Comparison of ENCODE assay signal across 7 mouse cellular contexts in the genomic region with DNA sequence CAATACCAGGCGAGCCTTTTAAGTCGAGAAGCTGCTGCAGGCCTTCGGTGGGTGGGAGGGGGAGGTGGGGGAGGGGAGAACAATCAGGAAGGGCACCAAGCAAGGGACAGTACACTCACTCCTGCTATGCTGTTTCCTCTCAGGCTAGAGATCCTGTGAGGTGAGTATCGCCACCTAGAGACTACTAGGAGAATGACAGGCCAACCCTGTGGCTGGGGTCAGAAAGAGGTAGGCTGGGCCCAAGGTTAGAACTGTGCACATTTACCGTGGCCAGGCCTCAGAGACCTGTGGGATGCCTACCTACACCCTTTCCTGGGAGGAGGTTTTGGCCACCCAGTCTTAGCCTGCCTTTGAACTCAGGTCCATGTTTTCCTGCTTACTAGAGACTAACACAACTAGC.
DNase-seq lines count a peak whose midpoint lies in the region.

No protein-coding gene starts in this region.

- peak; percentile 42 for DNase-seq in A20 (ENCODE audit: low read depth, low spot score)
- DNase-seq in CD4-positive helper T cell, adult 2 months (ENCODE audit: low read depth, low spot score): peak; percentile 16
- DNase-seq in embryo, embryonic 11 days: peak; percentile 65
- DNase-seq in kidney, adult 11 months: peak; percentile 23
- peak; percentile 39 for DNase-seq in lung, postnatal 25 days (ENCODE audit: low spot score)
- DNase-seq in right cerebral cortex, postnatal 10 days (ENCODE audit: low spot score in 2 of 2): no peak
- no peak for DNase-seq in urinary bladder, postnatal 36 days (ENCODE audit: low spot score in 2 of 2)

Comparison
In these comparisons a context has a peak if more than half of its experiments do, and no peak if none do; other contexts are left out.
1. DNase-seq: peak in A20 (single experiment), CD4-positive helper T cell, adult 2 months (single experiment), embryo, embryonic 11 days (single experiment), kidney, adult 11 months (single experiment) and lung, postnatal 25 days (single experiment); none in right cerebral cortex, postnatal 10 days (0 of 2) and urinary bladder, postnatal 36 days (0 of 2).